Mouse (Mus musculus) heart, embryonic 13.5 days (tissue): ENCODE measurements around the gene Gm3298. TPM values are rescaled to one million over a fixed set of nuclear protein-coding genes. Genes with fewer than 3 reads are reported as not detected.
"Not testable (repeated sequence)": the region's sequence is repeated elsewhere in the genome, so short reads cannot be mapped to it uniquely, and the experiment has no call there.

Source experiments
- ATAC-seq: fragments of 200-750 bp; cut with Nextera tagmentation; 2 replicates; pipeline ENCODE4 v1.8.0; 2017; ENCODE audit warnings: moderate TSS enrichment; ENCODE audit not compliant: insufficient number of reproducible peaks, low FRiP score, low TSS enrichment; ENCODE audit errors: extremely low read depth
- H3K27ac ChIP-seq: fragments of 300-500 bp; sonication (generic); replicated peaks from 2 replicates; pipeline ENCODE4 v1.5.1; 2015; ENCODE audit warnings: moderate library complexity, mild to moderate bottlenecking, inconsistent platforms
- H3K27me3 ChIP-seq: fragments of 300-500 bp; sonication (generic); replicated peaks from 2 replicates; pipeline ENCODE4 v1.6.1; 2015; ENCODE audit warnings: mild to moderate bottlenecking, inconsistent platforms
- H3K36me3 ChIP-seq: fragments of 300-500 bp; sonication (generic); 2 replicates; pipeline ENCODE4 v1.6.1; 2015; ENCODE audit warnings: mild to moderate bottlenecking, inconsistent platforms
- H3K4me1 ChIP-seq: fragments of 300-500 bp; sonication (generic); 2 replicates; pipeline ENCODE4 v1.6.1; 2015; ENCODE audit warnings: inconsistent platforms
- H3K4me2 ChIP-seq: fragments of 300-500 bp; sonication (generic); 2 replicates; pipeline ENCODE4 v1.6.1; 2015; ENCODE audit warnings: inconsistent platforms, mild to moderate bottlenecking, moderate library complexity
- H3K4me3 ChIP-seq: fragments of 300-500 bp; sonication (generic); 2 replicates; pipeline ENCODE4 v1.5.1; 2015; ENCODE audit warnings: moderate library complexity, mild to moderate bottlenecking, inconsistent platforms
- H3K9ac ChIP-seq: fragments of 300-500 bp; sonication (generic); 2 replicates; pipeline ENCODE4 v1.6.1; 2015; ENCODE audit warnings: inconsistent platforms, mild to moderate bottlenecking, moderate library complexity
- H3K9me3 ChIP-seq: fragments of 300-500 bp; sonication (generic); 2 replicates; pipeline ENCODE4 v1.6.1; 2016; ENCODE audit warnings: inconsistent platforms
- WGBS: fragments of 180-500 bp; shearing (Covaris S2); methylation state at CpG from one replicate; pipeline ENCODE4 v1.1.7; 2015; ENCODE audit warnings: mixed read lengths; 5-methylcytosine and 5-hydroxymethylcytosine counted together
- polyA plus RNA-seq: library from polyadenylated mRNA; unstranded; fragments of >200 nt; fragmentation: Nextera tagmentation; extraction: Ambion mirVana; gene quantifications from 2 replicates; pipeline ENCODE4 v1.2.1, GENCODE M21; 2015

Gene Gm3298
- polyA plus RNA-seq, result not detected in 2 replicates

DNA sequence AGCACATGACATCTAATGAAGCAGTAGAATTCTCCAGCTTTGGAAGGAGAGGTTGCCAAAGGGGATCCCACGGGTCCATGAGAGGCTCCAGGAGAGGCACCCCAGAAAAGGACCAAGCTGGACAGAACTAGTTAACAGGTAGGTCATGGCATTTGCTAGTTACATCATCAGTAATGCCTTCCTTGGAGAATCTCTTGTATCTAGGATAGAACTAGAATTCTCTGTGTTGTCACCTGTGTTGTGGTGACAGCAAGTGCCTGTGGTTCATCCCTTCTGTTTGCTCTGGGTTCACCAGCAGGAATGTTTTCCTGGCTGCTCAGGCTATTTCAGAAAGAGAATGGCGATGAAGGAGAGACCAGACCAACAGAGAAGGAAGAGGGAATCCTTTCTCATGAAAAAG lies at the start of gene Gm3298:
TSS of gene Gm3298 (plus strand) at position 301 of the 400 bp plus-strand sequence.
- ATAC-seq, H3K27ac ChIP-seq, H3K4me1 ChIP-seq, H3K27me3 ChIP-seq, H3K4me3 ChIP-seq, H3K9me3 ChIP-seq, H3K9ac ChIP-seq, H3K4me2 ChIP-seq, H3K36me3 ChIP-seq: not testable (repeated sequence)
- 67% methylated on average over 1 of the region's 2 CpGs for WGBS

- H3K27ac ChIP-seq, H3K4me3 ChIP-seq, H3K27me3 ChIP-seq, H3K4me2 ChIP-seq, ATAC-seq, H3K9ac ChIP-seq, H3K9me3 ChIP-seq, H3K4me1 ChIP-seq, H3K36me3 ChIP-seq: not testable (repeated sequence)
These were observed 32.1 kb upstream of the Gm3298 start, which contains the start of gene Gm8297 for GRCm38 (mm10) chr14:4983635-4984034. Gene Gm8297 (plus strand): TSS chr14:4983935.

DNA sequence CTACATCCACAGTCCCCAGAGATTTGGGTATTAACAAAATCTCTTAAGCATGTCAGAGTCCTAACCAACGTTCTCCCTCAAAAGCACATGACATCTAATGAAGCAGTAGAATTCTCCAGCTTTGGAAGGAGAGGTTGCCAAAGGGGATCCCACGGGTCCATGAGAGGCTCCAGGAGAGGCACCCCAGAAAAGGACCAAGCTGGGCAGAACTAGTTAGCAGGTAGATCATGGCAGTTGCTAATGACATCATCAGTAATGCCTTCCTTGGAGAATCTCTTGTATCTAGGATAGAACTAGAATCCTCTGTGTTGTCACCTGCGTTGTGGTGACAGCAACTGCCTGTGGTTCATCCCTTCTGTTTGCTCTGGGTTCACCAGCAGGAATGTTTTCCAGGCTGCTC lies 34.6 kb downstream of the Gm3298 start, which contains the start of gene 4930555G01Rik:
TSS of gene 4930555G01Rik (plus strand) at position 301 of the 400 bp plus-strand sequence.
- not testable (repeated sequence) for H3K36me3 ChIP-seq, H3K9ac ChIP-seq, H3K9me3 ChIP-seq, H3K27ac ChIP-seq, H3K4me1 ChIP-seq, H3K4me2 ChIP-seq, ATAC-seq, H3K4me3 ChIP-seq, H3K27me3 ChIP-seq
- no CpG with 5 or more reads among the region's 3 CpGs for WGBS

Other genes starting within 250 kb of the Gm3298 start
- gene Gm9602, start 239.6 kb upstream of the Gm3298 start, polyA plus RNA-seq, result not detected in 2 replicates
- not detected in 2 replicates for gene Gm3269, start 177.8 kb upstream of the Gm3298 start, polyA plus RNA-seq
- gene Gm3264, start 160.3 kb upstream of the Gm3298 start, polyA plus RNA-seq, result 1.4 and 1.9 TPM in 2 replicates
- 0.17 TPM in 1 of 2 replicates, not detected in the other for gene Gm3278, start 123.5 kb upstream of the Gm3298 start, polyA plus RNA-seq
- gene Gm8297, start 32.0 kb upstream of the Gm3298 start, polyA plus RNA-seq, result not detected in 2 replicates
- not detected in 2 replicates for gene 4930555G01Rik, start 34.7 kb downstream of the Gm3298 start, polyA plus RNA-seq
- 3.1 and 3.2 TPM in 2 replicates for gene Gm8281, start 55.1 kb downstream of the Gm3298 start, polyA plus RNA-seq
- not detected in 2 replicates for gene Gm8279, start 115.6 kb downstream of the Gm3298 start, polyA plus RNA-seq
- gene Gm3317, start 148.6 kb downstream of the Gm3298 start, polyA plus RNA-seq, result not detected in 2 replicates
- gene Gm8271, start 169.9 kb downstream of the Gm3298 start, polyA plus RNA-seq, result not detected in 2 replicates
- not detected in 2 replicates for gene Gm3526, start 244.7 kb downstream of the Gm3298 start, polyA plus RNA-seq